Mouse (Mus musculus) spleen, postnatal 36 days (tissue): ENCODE data around the gene Vegfa.

ENCODE experiments used
- DNase-seq, 2 experiments: peaks; one replicate each; pipeline ENCODE4 v3.0.0; 2022; ENCODE audit warnings: low spot score in 2 of 2, mixed read lengths in 1 of 2

Gene Vegfa

GRCm38 (mm10) chr17:46032257-46032991 lies at the start of gene Vegfa:
Gene Vegfa (minus strand): TSS chr17:46032369.
- DNase-seq, result peak; percentile 88 to 90

DNA sequence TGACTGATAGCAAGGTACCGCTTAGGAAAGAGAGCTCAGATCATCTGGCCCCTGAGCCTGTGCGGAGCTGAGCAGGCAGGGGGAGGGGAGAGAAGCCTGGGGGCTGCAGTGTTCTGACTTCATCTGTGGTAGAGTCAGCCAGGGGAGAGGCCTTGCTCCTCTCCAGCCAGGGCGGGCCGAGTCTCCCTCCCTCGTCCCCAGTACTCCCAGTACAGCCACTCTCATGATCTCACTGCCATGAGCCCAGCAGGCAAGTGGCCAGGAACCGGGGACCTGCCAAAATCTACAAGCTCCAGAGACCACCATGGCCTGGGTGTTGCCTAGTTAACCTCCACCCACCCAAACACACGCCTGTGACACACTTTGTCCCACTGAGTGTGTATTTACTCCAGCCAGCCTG lies 49.5 kb upstream of the Vegfa start:
- no peak for DNase-seq

DNA sequence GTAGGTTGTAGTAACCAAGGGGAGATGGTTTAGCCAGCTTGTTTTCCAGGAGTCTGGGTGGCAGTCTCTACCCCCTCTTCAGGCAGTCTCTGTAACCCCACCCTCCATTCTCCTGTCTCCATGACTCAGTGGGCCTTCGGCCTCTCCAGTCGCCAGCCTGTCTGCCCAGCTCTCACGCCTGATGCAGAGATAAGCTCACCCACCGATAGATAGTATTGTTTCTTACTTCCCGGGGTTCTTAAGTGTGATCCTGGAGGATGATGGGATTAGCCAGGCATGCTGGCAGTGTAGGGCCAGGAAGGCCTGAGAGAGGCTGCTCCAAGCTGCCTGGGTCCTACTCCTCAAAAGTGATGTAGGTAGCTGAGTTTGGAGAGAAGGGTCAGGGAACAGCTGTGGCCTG lies 48.9 kb upstream of the Vegfa start:
- no peak for DNase-seq

DNA sequence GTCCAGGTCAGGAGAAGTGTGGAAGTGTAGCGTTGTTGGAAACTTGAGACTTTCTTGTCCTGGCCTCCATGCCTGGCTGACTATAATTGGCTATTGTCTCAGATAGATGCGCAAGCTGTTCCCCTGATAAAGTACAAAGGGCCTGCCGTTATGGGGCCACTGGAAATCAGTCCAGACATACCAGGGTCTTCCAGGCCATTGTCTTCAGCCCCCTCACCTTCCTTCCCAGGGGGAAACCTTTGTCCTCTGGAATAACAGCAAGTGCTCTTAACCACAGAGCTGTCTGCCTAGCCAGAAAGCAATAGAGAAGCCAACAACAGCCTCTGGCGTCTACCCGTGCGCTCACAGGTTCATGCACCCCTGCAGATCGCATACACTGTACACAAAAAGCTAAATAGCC lies 48.2 kb upstream of the Vegfa start:
- no peak for DNase-seq

- DNase-seq, result no peak
Measured at GRCm38 (mm10) chr17:46079037-46079436, 46.9 kb upstream of the Vegfa start.

DNA sequence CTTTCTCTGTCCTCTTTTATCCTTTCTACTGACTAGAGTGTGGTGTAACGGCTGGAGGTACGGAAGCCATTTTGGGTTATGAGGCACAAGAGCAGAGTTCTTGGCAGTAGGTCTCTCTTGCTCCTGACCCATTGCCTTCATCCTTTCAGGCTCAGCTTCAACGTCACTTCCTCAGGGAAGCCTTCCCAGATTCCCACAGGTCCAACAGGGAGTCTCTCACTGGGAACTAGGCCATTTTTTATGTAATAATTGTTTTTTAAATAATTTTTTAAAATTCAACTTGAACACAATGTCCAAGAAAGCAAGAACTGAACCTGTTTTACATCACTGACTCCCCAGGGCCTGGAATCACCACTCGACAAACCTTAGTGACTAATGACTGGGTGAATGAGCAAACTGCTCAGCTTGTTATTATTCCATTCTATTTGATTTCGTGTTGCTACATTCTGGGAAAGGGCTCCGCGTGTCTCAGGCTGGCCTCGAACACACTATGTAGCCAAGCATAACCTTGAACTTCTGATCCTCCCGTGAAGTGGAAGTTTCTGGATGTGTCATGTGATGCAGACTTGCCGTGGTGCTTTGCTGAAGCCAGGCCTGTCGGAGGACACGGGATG lies 45.9 kb upstream of the Vegfa start:
- DNase-seq, result no peak

DNA sequence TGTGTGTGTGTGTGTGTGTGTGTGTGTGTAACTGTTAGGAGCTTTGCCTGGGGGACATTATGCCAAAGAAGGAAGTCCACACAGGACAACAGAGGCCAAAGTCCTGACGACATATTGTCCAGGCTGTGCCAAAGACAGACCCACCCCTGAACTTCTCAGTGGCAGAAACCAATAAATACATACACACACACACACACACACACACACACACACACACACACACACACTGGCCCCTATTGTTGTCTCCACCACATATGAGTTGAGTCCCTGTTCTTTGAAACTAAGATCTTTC lies 44.0 kb upstream of the Vegfa start:
- DNase-seq, result no peak

GRCm38 (mm10) chr17:46075551-46076259 lies 43.5 kb upstream of the Vegfa start:
- DNase-seq, result no peak

DNA sequence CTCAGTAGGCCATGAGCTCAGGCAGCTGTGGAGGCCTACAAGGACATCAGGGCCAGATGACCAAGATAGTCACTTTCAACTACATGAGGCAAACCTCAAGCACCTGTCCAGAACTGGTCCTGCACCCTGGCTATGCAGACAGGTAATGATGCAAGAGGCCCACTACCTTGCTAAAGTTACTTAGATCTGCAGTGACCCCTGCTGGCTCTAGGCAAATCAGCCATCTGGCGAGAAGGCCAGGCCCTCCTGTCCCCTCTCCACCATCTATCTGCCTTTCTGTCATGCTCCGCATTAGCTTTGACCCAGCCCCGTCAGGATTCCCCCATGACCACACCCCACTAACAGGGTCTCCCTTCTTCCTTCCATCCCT lies 42.9 kb upstream of the Vegfa start:
- DNase-seq, result peak; percentile 46 to 49

- DNase-seq, result no peak
Measured at GRCm38 (mm10) chr17:46074398-46075115, 42.4 kb upstream of the Vegfa start.

- peak; percentile 85 to 89 for DNase-seq
Measured at GRCm38 (mm10) chr17:46073730-46074301, 41.6 kb upstream of the Vegfa start.

GRCm38 (mm10) chr17:46071531-46071930 lies 39.4 kb upstream of the Vegfa start:
- no peak for DNase-seq

- DNase-seq, result no peak
Measured at GRCm38 (mm10) chr17:46070046-46070445, 37.9 kb upstream of the Vegfa start.

GRCm38 (mm10) chr17:46063974-46064312 lies 31.8 kb upstream of the Vegfa start:
- no peak for DNase-seq

DNA sequence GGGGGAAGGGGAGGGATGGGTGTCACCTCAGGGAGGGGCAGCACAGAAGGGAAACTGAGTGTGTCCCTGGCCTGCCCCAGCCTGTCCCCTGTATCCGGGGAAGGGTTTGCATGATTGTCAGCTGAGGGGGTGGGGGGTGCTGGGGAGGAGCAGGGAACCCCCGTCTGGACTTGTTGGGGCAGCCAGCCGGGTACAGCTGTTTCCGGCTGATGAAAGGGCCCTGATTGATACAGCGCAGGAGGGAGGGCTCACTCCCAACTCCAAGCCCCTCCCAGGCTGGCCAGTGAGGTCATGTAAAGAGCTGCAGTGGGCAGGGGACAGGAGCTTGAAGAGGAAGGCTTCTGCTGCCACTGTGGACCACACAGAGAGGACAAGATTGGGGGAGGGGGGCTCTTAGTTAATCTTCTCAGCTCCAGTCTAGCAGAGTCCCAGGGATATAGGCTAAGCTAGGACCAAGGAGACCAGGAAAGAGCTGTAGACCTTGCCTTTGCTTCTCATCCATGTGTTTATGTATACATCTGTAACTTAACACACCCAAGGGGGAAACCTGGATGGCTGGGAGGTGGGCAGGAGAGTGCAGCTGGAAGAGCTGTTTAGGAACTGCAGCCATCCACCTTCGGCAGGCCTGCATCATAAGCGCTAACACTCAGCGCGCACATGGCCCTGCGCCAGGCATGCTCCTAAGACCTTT lies 31.3 kb upstream of the Vegfa start:
- no peak for DNase-seq

- DNase-seq, result no peak
Measured at GRCm38 (mm10) chr17:46060253-46060652, 28.1 kb upstream of the Vegfa start.

GRCm38 (mm10) chr17:46059226-46059825 lies 27.2 kb upstream of the Vegfa start:
- no peak for DNase-seq

- DNase-seq, result no peak
Measured at GRCm38 (mm10) chr17:46056288-46056687, 24.1 kb upstream of the Vegfa start.

DNA sequence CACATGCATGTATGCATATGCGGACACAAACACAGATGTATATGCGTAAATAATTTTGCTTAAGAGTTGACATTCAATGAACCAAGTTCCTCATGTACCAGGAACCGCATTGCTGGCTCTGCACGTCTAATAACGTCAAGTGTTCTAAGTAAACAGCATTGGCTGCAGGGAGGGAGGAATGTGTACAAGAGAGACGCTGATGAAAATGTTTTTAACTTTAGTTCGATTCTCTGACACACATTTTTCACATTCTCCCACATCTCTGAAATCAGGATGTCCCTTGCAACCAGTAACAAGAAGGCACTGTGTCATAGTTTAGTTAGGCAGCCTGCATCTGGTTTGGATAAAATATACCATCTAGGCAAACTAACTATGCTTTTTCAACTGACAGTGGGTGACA lies 23.6 kb upstream of the Vegfa start:
- no peak for DNase-seq

- DNase-seq, result no peak
Measured at GRCm38 (mm10) chr17:46053291-46053842, 21.2 kb upstream of the Vegfa start.

- DNase-seq, result no peak
Measured at GRCm38 (mm10) chr17:46052146-46052545, 20.0 kb upstream of the Vegfa start.
